Mouse (Mus musculus): ENCODE results near the gene Pde7b.
A peak's percentile ranks its signal among the peaks of the same experiment; 100 is the strongest.

The Pde7b gene

DNA sequence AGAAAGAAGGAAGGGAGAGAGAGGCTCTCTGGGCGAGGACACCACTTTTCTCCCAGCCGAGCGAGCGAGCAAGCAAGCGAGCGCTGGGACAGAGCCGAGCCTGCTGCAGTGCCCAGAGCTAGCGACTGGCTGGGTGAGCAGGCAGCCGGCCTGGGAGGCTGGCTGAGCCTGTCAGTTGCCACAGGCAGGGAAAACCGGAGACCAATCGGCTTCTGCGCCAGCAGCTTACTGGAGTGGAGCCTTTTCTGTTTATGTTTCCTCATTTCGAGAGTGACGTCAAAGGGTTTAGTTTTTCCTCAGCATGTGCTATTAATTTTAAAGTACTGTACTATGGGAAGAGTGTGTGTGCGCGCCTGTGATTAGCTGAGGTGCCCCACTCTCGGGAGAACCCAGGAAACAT is at the start of gene Pde7b:
Gene Pde7b (minus strand): TSS at position 173 of the 400 bp plus-strand sequence.
- no peak for DNase-seq (ENCODE audit: low spot score)

DNA sequence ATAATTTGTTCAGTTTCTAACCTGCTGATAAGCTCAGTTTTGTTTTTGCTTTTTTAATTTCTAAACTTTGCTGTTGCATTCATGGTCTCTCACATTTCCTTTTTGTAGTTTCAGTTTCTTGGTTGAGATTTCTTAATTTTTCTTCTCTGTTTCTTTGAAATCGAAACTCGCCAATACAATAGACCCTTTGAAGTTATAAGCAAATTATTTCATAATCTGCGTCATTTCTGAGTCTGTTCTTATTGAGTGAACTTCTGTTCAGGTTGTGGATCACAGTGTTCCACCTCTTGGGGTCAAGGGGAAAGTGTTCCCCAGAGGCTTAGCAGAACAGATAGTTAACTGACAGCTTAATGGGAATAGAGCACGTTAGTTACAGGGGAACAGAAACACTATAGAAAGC is 47.2 kb upstream of the Pde7b start:
- no peak for DNase-seq (ENCODE audit: low spot score)

DNA sequence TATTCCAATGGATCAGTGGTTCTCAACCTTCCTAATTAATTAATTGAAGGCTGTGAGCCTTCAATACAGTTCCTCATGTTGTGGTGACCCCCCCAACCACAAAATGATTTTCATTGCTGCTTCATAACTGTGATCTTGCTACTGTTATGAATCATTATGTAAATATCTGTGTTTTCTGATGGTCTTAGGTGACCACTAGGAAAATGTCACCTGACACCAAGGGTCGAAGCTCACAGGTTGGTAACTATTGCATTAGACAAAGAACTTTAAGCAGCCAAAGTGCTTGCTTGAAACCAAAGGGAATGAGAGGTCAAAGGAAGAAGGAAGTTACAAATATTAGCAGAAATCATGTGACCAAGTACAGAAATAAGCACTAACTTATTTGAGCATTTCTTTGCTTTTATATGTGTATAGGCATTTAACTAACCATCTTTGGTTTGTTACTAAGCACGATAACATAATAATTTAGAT is 45.6 kb upstream of the Pde7b start:
- DNase-seq (ENCODE audit: low spot score) = no peak

DNA sequence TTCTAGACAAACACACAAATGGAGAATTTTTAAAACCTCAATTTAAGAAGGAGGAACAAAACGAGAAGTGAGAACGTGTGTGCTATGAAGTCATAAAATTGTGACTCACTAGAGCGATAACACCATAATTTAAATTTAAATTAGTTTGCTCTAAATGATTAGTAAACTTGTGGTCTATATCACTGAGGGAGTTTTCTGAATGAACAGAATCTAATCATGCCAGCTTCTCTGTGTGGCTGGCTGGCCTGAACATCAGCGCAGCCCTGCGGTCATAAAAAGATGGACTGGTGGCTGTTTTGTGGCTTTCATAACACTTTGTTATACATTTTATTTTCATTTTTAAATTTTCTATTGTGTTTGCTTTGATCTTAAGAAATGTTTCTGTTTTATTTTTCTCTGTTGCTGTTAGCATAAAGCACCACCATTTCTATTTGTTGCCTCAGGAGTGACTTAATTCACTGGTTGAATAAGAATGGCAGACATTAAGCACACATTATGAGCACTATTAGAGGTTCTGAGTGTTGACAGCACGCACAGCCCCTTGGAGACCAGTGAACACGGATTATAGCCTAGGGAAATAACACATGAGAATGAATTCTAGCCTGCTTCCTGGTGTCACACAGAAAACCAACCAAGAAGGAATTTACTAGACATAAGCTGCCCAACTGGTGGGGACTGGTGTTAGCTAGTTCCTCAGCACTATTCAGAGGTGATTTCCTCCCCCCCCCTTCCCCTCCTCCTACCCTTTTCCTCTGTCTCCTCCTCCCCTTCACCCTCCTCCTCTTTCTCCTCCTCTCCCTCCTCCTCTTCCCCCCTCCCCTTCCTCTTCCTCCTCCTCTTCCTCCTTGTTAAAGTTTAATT is 44.9 kb upstream of the Pde7b start:
- DNase-seq (ENCODE audit: low spot score) = no peak

DNA sequence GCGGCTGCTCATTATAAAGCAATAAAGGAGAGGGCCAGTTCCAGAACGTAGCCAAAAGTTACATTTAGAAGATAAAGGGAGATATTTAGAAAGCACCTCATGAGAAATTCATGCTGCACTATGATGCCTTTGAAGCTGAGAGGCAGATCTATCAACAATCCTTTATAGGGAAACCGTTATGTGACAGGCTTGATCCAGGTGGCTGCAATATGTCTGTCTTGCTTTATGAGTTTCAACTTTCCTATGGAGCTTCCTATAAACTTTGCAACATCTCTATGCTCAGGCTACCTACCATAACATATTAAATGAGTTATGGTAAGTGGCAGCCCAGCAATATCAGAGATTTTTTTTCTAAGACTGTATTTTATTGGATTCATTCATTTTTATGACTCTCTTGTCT is 39.5 kb upstream of the Pde7b start:
- no peak for DNase-seq (ENCODE audit: low spot score)

DNA sequence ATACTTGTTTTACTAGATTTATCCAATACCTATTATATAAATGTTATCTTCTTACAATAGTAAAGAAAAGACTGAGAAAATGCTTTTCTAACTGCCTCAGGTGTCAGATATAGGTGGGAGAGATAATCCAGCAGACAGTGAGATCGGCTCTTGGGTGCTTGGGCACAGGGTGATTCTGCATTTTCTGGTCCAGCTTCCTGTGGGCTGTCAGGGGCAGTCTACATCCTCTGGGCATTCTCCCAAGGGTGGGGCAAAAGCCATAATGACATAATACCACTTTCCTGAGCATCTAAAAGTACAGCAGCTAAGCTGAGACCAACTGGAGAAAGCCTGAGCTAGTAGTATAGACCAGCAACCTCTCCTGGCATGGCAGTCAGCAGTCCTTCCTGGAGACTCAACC is 34.1 kb upstream of the Pde7b start:
- no peak for DNase-seq (ENCODE audit: low spot score)

DNA sequence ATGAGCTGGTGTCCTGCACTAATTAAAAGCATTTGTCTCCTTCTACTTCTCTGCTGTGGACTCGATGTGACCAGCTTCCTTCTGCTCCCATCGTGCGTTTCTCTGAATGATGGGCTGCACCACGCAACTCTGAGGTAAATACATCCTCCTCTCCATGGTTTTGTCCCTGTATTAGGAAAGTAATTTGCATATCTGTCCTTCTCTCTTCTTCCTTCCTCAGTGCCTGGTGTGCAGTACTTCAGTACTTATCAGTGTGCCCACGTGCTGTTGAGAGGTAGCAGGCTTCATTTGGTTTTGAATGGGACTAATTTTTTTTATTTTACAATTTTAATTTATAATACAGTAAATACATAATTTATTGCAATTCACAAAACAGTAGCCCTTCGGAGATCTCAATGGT is 33.4 kb upstream of the Pde7b start:
- no peak for DNase-seq (ENCODE audit: low spot score)

DNA sequence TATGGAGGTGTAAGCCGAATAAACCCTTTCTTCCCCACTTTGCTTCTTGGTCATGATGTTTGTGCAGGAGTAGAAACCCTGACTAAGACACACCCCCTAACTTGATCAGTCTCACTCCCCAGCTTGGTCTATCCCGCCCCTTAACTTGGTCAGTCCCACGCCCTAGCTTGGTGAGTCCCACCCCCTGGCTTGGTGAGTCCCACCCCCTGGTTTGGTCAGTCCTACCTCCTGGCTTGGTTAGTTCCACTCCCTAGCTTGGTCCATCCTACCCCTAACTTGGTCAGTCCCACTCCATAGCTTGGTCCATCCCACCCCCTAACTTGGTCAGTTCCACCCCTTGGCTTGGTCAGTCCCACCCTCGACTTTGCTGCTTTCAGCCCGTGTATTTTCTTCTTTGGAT is 31.3 kb upstream of the Pde7b start:
- no peak for DNase-seq (ENCODE audit: low spot score)

DNA sequence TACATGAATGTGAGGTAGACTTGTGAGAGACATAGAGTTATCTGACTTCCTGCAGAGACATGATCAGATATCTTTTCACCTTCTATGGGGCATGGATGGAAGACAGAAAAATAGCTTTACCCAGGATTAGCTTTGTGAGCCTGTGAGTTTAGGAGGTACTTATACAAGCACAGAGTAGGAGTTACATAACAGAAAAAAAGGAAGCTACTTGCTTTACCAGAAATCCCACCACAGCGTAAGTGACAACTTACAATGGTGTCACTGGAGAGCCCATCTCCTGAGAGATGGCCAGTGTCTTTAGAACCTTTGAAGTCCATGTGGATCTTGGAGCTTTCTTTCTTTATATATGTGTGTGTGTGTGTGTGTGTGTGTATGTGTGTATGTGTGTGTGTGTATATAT is 28.0 kb upstream of the Pde7b start:
- no peak for DNase-seq (ENCODE audit: low spot score)

DNA sequence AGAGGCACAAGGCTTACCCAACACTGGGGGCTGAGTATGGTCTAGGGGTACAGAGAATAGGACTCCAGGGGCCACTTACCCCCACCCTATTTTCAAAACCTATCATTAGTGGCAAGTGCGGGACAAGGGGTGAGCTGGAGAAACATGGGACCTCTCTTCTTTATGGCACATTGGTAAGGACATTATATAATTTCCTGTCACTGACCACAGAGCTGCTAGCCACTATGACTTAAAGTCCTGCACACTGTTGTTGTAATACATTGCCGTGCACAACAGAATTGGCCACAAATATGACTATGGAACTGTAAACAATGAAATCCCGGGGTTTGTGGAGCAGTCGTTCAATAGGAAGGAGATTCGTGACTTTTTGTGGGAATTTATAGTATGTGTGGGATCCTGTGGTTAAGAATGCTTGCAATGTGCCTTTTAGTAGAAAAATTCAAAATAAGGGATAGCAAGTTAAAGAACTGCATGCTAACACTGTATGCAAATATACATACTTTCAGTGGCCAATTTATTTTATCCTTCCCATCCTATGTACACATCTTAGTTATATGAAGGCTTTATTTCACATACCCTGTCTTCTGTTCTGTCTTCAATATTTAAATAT is 25.9 kb upstream of the Pde7b start:
- no peak for DNase-seq (ENCODE audit: low spot score)

DNA sequence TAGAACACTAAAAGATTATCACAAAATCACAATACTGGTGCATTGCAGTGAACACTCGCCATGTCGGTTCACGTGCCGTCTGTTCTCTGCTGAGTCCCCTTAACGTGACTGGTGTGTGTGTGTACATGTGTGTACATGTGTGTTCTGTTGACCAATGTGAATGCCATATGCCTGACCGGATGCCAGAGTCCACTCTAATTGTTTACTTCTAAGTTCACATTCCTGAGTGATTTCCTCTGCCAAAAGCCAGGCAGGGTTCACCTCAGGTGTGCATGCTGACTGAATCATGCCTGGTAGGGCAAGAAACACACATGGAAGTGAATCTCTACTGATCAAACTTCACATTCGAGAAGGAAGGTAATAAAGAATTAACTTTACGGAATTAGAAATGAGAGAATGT is 24.1 kb upstream of the Pde7b start:
- no peak for DNase-seq (ENCODE audit: low spot score)

DNA sequence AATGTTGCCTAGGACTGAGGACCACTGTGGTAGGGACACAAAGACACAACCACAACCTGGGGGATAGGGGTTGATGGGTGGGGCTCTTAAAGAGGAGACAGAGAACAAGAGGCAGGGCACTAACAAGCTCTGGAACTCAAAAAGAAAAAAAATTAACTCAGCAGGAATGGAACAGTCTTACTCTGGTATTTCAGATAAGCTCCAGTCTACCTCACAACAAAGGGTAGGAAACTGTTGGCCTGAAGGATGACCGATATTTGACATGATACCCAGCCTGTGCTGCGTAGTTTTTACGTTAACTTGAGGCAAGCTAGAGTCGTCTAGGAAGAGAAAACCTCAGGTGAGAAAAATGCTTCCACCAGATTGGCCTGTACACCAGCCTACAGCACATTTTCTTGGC is 22.4 kb upstream of the Pde7b start:
- no peak for DNase-seq (ENCODE audit: low spot score)

DNA sequence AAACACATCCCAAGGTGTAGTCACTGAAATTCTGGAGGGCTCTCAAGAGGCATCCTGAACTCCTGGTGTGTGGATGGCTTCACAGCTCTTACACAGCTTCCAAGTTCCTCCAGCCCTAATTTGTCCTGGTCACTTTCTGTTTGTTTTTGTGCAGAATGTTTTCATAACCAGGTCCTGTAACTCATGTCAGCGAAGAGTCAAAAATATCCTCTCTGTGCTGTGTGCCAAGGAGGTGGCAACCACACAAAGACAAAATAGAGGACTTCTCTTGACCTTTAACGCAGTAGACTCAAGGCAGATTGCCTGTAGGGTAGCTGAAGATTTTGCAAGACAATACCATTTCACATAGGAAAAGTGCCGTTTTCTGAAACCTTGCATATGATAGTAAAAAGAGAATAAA is 14.9 kb upstream of the Pde7b start:
- no peak for DNase-seq (ENCODE audit: low spot score)

DNA sequence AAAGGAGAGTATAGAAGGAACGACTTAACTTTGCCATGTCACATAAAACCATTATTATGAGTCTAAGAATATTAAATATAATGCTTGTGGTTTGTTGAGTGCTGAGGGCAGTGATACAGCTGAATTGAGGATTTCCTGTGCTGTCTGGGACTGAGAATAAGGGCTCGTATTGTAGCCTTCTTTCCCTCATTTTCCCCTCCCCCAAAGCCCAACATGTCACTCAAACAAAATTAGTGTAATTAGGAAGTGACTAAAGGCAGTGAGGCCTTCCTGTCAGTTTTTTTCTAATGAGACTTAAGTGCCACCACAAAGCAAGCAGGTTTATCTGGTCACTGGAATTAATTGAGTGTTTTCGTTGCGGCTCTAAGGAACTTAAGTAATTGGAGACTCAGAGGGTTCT is 12.3 kb upstream of the Pde7b start:
- no peak for DNase-seq (ENCODE audit: low spot score)

DNA sequence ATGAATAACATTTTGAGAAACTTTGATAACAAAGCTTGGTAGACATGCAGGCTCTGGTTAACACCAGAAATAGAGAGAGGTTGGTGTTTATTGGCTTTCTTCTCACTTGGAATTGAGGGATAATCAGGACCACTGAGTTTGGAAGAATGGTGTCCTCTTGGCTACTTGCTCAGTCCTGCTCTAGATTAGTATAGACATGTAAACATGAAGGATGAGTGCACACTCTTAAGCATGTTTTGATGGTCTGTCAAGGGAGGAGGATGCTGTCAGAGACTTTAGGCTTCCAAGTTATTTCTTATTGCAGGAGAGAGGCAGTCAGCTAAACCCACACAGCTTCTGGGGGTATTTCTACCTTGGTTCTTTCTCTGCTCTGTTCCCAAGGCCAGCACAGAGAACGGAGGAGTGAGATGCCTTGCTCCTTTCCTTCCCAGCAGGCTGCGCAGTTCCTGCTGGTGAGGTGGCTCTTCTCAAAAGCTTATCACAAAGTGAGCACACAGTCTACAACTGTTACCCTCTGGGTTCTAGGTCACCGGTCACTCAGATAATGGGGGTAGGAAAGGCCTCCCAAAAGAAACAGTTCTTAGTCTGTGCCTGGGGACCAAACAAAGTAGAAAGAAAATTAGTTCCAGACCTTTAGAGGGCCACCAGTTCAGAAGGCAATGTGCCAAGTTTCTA is 11.0 kb upstream of the Pde7b start:
- peak; percentile 53 for DNase-seq (ENCODE audit: low spot score)

DNA sequence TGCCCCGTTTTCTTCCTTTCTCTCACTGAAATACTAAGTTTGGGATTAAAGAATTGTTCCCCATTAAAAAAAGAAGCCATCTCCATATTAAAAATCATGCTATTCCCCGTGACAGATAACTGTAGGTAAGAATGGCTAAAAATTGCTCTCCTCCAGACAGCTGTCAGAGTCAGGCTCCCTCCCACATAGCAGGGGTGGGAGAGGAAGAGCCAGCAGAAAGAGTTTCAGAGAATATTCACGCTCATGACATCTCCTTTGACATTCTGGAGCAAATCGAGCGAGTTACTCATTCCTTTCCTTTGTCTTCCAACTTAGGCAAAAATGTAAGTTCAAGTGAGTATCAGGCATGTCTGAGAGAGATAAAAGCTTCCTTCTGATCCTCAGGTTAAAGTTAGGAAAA is 8.7 kb upstream of the Pde7b start:
- DNase-seq (ENCODE audit: low spot score) = no peak

DNA sequence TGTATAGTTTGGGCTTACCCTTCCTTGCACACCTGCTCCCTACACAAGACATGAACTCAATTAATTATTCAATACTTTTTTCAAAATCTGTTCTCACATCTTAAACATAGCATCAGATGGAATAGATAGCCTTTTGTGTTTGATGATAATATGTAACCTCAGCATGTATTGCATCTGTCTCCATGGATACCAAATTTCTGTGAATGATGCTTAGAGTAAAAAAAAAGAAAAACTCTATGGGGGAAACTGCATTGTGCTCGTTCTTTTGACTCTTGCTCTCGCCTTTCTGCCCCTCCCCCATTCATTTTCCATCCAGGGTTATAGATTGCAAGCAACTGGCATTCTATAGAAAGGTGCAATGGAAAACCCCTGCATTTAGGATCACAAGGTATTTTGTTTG is 7.3 kb upstream of the Pde7b start:
- no peak for DNase-seq (ENCODE audit: low spot score)

DNA sequence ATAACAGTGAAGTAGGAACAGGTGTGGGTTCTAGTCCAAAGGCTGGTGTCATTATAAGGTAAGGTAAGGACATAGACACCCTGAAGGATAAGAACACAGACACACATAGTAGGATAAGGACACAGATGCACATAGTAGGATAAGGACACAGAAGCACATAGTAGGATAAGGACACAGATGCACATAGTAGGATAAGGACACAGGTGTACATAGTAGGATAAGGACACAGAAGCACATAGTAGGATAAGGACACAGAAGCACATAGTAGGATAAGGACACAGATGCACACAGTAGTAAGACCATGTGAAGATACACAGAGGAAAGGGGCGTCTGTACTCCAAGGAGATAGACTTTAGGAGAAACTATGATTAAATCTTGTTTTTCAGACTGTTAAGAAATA is 5.2 kb upstream of the Pde7b start:
- DNase-seq (ENCODE audit: low spot score) = no peak

DNA sequence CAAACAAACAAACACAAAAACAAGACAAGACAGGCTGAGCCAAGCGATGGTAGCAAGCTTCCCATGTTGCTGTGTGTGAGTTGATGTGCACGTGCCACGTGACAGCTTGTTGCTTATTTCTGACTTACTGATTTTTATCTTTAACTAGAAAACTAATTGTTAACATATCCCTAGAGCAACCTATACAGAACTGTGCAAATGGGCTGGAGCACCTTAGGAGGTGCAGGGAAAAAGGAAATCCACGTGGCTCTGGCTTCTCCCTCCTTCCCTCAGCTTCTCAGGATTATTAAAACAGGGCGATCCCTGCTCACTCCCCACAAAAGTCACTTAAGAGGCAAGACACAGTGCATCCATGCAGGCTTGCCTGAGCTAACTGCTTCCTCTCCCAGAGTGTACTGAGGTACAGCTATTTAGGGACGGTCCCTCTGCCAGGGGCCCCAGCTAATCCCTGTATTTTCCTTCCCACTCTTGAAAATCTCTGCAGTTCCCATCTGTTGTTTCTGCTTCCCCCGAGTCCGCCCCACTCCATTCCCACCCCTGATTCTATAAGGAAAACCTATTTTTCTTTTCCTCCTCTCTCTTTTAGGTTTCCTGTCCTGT is 606 bp upstream of the Pde7b start:
- DNase-seq (ENCODE audit: low spot score) = no peak

DNA sequence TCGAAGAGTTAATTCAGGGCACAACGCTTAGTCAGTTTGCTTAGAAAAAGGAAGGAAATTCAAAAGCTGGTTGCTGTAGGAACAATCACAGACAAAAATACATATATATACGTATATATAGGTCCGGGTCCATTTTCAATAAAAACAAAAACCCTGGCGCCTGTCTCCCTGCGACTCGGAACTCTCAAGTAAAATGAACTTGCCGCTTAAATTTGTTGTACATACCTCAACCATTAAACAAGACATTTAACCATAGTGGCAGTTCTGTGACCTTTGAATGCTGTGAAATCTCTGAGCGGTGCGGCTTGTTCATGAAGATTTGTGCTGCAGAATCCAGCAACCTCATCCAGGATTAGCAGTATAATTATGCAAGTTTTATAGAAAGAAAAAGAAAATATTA is 427 bp downstream of the Pde7b start:
- no peak for DNase-seq (ENCODE audit: low spot score)

DNA sequence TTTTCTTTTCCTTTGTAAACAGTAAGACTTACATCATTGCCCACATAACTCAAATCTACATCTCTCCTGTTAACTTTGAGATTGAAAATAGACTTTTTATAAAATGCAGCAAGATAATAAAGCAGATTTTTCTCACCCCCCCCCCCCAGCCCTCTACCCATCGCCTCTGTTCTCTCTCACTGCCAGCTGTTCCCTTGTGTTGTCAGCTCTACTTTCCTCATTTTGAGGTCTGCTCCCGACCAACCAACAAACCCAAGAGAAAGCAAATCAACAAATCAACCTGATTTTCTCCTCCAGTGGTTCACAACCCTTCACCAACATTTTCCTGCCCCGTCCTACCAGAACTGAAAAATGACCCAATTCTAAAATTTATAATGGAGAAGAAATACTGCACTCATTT is 916 bp downstream of the Pde7b start:
- DNase-seq (ENCODE audit: low spot score) = no peak

DNA sequence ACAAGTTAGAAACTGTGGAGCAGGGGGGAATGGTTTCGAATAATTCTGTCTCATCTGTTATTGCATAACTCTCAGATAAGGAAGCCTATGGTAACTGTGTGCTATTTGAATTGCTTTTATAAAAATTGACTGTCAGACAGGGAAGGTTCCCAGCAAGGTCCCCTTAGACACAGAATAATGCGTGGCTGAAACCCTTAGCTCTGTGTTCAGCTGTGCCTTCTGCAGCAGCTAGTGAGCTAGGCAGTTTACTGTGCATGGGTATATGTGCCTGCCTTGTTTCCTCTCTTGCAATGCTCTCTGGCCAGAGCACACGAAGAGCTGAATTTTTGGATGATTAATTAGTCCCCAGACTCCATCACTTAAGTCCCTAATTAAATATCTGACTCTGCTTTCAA is 1.4 kb downstream of the Pde7b start:
- DNase-seq (ENCODE audit: low spot score) = no peak
